Mouse (Mus musculus): ENCODE measurements at regions not wholly inside any gene's neighbourhood (a gene's known extent, or its start where the extent isn't known, plus 50 kb on each side); places are given as distances from the start of the nearest gene placed in this dataset.

- no peak for TF ChIP-seq CTCF (IDR thresholded peaks at IDR 0.05; ENCODE audit: insufficient read depth, low read depth, low read length)
- TF ChIP-seq POLR2A (IDR thresholded peaks at IDR 0.05; ENCODE audit: insufficient read depth, low read depth, low read length), result no peak
These were observed 80.2 kb upstream of the Peli1 start for GRCm38 (mm10) chr11:21010867-21011266.

Measured in olfactory bulb, adult 2 months (tissue).